Mouse (Mus musculus): ENCODE measurements around the gene Blvra. TPM values are rescaled to one million over a fixed set of nuclear protein-coding genes. Genes with fewer than 3 reads are reported as not detected.
A peak's percentile ranks its signal among the peaks of the same experiment; 100 is the strongest.
"Not testable (repeated sequence)": the region's sequence is repeated elsewhere in the genome, so short reads cannot be mapped to it uniquely, and the experiment has no call there.

Gene Blvra
- total and polyA plus RNA-seq, 3 experiments = 9.0 to 20.0 (median 16.3) TPM

GRCm38 (mm10) chr2:127080591-127081218, 10.2 kb downstream of the Blvra start:
- no peak overlapping the region for H3K4me3 ChIP-seq
- H3K9ac ChIP-seq (ENCODE audit: low read depth, low read length) = no peak overlapping the region
- intact Hi-C loops (cut with DNase I) = no loop called here
- H3K27ac ChIP-seq = peak overlapping the region; percentile 4; the same call in 1 of the 2 replicates
- H3K27me3 ChIP-seq (ENCODE audit: control insufficient read depth, insufficient read depth, low read length) = no peaks in the 10 kb centered on the region
- H3K4me1 ChIP-seq (ENCODE audit: control insufficient read depth, insufficient read depth, low read length) = no peaks in the 10 kb centered on the region
- no peaks in the 10 kb centered on the region for H3K79me2 ChIP-seq (replicated peaks; ENCODE audit: control insufficient read depth, insufficient read depth, low read length)
- no peaks in the 10 kb centered on the region for H3K36me3 ChIP-seq (ENCODE audit: control insufficient read depth, insufficient read depth, low read length)
- no peak for TF ChIP-seq CTCF (IDR thresholded peaks at IDR 0.05)
- DNase-seq = no peak
- 81% methylated on average over 11 of the region's 11 CpGs for WGBS

- no peaks in the 10 kb centered on the region for H3K36me3 ChIP-seq (ENCODE audit: control insufficient read depth, insufficient read depth, low read length)
- no peaks in the 10 kb centered on the region for H3K4me1 ChIP-seq (ENCODE audit: control insufficient read depth, insufficient read depth, low read length)
- H3K9ac ChIP-seq (ENCODE audit: low read depth, low read length) = no peak overlapping the region
- no peak for DNase-seq
- intact Hi-C loops (cut with DNase I) = no loop called here
- no peak overlapping the region for H3K27ac ChIP-seq
- no peaks in the 10 kb centered on the region for H3K27me3 ChIP-seq (ENCODE audit: control insufficient read depth, insufficient read depth, low read length)
- TF ChIP-seq CTCF (IDR thresholded peaks at IDR 0.05) (no peak), EP300 (IDR thresholded peaks at IDR 0.05; ENCODE audit: insufficient read depth, low read depth, low read length) (no peak), POLR2A (IDR thresholded peaks at IDR 0.05; ENCODE audit: insufficient read depth, low read depth, low read length) (no peak)
- no peak overlapping the region for H3K4me3 ChIP-seq
- WGBS = 79% methylated on average over 5 of the region's 5 CpGs
- H3K79me2 ChIP-seq (replicated peaks; ENCODE audit: control insufficient read depth, insufficient read depth, low read length) = no peaks in the 10 kb centered on the region
Observed at GRCm38 (mm10) chr2:127086235-127086634, 15.8 kb downstream of the Blvra start.

- H3K27ac ChIP-seq; DNase-seq; H3K79me2 ChIP-seq (replicated peaks; ENCODE audit: control insufficient read depth, insufficient read depth, low read length); H3K27me3 ChIP-seq (ENCODE audit: control insufficient read depth, insufficient read depth, low read length); H3K4me3 ChIP-seq; H3K36me3 ChIP-seq (ENCODE audit: control insufficient read depth, insufficient read depth, low read length); intact Hi-C loops (cut with DNase I); H3K4me1 ChIP-seq (ENCODE audit: control insufficient read depth, insufficient read depth, low read length); H3K9ac ChIP-seq (ENCODE audit: low read depth, low read length): not testable (repeated sequence)
Observed at GRCm38 (mm10) chr2:127090151-127090550, 19.7 kb downstream of the Blvra start.

- Histone ChIP-seq H3K79me2 (replicated peaks; ENCODE audit: control insufficient read depth, insufficient read depth, low read length) (no peaks in the 10 kb centered on the region), H3K9ac (ENCODE audit: low read depth, low read length) (no peak overlapping the region), H3K4me3 (no peak overlapping the region), H3K27me3 (ENCODE audit: control insufficient read depth, insufficient read depth, low read length) (no peaks in the 10 kb centered on the region), H3K36me3 (ENCODE audit: control insufficient read depth, insufficient read depth, low read length) (no peaks in the 10 kb centered on the region; the same call in 1 of the 2 replicates), H3K4me1 (ENCODE audit: control insufficient read depth, insufficient read depth, low read length) (no peaks in the 10 kb centered on the region), H3K27ac (no peak overlapping the region)
- no peak for TF ChIP-seq POLR2A (IDR thresholded peaks at IDR 0.05; ENCODE audit: insufficient read depth, low read depth, low read length)
- no peak for TF ChIP-seq CTCF (IDR thresholded peaks at IDR 0.05)
- no peak for TF ChIP-seq EP300 (IDR thresholded peaks at IDR 0.05; ENCODE audit: insufficient read depth, low read depth, low read length)
- WGBS = 60% methylated on average over 8 of the region's 8 CpGs
- intact Hi-C loops (cut with DNase I) = no loop called here
- DNase-seq = no peak
Observed at GRCm38 (mm10) chr2:127092000-127092399, 21.5 kb downstream of the Blvra start.

- Histone ChIP-seq H3K27ac (no peak overlapping the region), H3K27me3 (ENCODE audit: control insufficient read depth, insufficient read depth, low read length) (no peaks in the 10 kb centered on the region), H3K4me1 (ENCODE audit: control insufficient read depth, insufficient read depth, low read length) (no peaks in the 10 kb centered on the region), H3K9ac (ENCODE audit: low read depth, low read length) (no peak overlapping the region), H3K4me3 (no peak overlapping the region), H3K79me2 (replicated peaks; ENCODE audit: control insufficient read depth, insufficient read depth, low read length) (no peaks in the 10 kb centered on the region), H3K36me3 (ENCODE audit: control insufficient read depth, insufficient read depth, low read length) (no peaks in the 10 kb centered on the region)
- WGBS = 84% methylated on average over 4 of the region's 4 CpGs
- no peak for TF ChIP-seq EP300 (IDR thresholded peaks at IDR 0.05; ENCODE audit: insufficient read depth, low read depth, low read length)
- no peak for TF ChIP-seq POLR2A (IDR thresholded peaks at IDR 0.05; ENCODE audit: insufficient read depth, low read depth, low read length)
- no peak for TF ChIP-seq CTCF (IDR thresholded peaks at IDR 0.05)
- intact Hi-C loops (cut with DNase I) = loop anchor here (5.0 kb wide), 2 partner anchors 38 to 93 kb away; no protein-coding TSS in a partner anchor
- DNase-seq = no peak
Observed at GRCm38 (mm10) chr2:127108986-127109385, 38.5 kb downstream of the Blvra start.

- DNase-seq = peak; percentile 35 to 50
- no peaks in the 10 kb centered on the region for H3K27me3 ChIP-seq (ENCODE audit: control insufficient read depth, insufficient read depth, low read length)
- no peaks in the 10 kb centered on the region for H3K79me2 ChIP-seq (replicated peaks; ENCODE audit: control insufficient read depth, insufficient read depth, low read length)
- no peak overlapping the region for H3K9ac ChIP-seq (ENCODE audit: low read depth, low read length)
- WGBS = 41% methylated on average over 8 of the region's 8 CpGs
- intact Hi-C loops (cut with DNase I) = loop anchor here (1.0 kb wide), 1 partner anchor 22 kb away; the partner anchor contains the start of gene Itpripl1
- no peaks in the 10 kb centered on the region for H3K36me3 ChIP-seq (ENCODE audit: control insufficient read depth, insufficient read depth, low read length)
- peaks cover 5% of the 10 kb centered on the region for H3K4me1 ChIP-seq (ENCODE audit: control insufficient read depth, insufficient read depth, low read length)
- peak overlapping the region; percentile 73 for H3K27ac ChIP-seq
- peak overlapping the region; percentile 12; the same call in 1 of the 2 replicates for H3K4me3 ChIP-seq
- no peak for TF ChIP-seq POLR2A (IDR thresholded peaks at IDR 0.05; ENCODE audit: insufficient read depth, low read depth, low read length)
- TF ChIP-seq EP300 (IDR thresholded peaks at IDR 0.05; ENCODE audit: insufficient read depth, low read depth, low read length) = no peak
- TF ChIP-seq CTCF (IDR thresholded peaks at IDR 0.05) = no peak
Observed at GRCm38 (mm10) chr2:127121591-127122235, 51.2 kb downstream of the Blvra start.
